Mouse (Mus musculus) lung, postnatal 0 days (tissue): Measurements from ENCODE around the gene F5. TPM values are rescaled to one million over a fixed set of nuclear protein-coding genes. Genes with fewer than 3 reads are reported as not detected.

ENCODE experiments used
- ATAC-seq: fragments of 200-750 bp; cut with Nextera tagmentation; 2 replicates; pipeline ENCODE4 v1.8.0; 2017; ENCODE audit warnings: moderate library complexity
- DNase-seq: peaks from one replicate; pipeline ENCODE4 v3.0.0-alpha.2; 2016; ENCODE audit warnings: low spot score
- H3K27ac ChIP-seq: fragments of 300-500 bp; sonication (generic); 2 replicates; pipeline ENCODE4 v1.5.1; 2014; ENCODE audit warnings: antibody characterized with exemption, mild to moderate bottlenecking, low read length, mixed read lengths
- H3K27me3 ChIP-seq: fragments of 300-500 bp; sonication (generic); replicated peaks from 2 replicates; pipeline ENCODE4 v1.6.1; 2014; ENCODE audit warnings: low read length, mixed read lengths; ENCODE audit not compliant: insufficient read depth
- H3K36me3 ChIP-seq: fragments of 300-500 bp; sonication (generic); 2 replicates; pipeline ENCODE4 v1.6.1; 2014; ENCODE audit warnings: low read length, mixed read lengths; ENCODE audit not compliant: insufficient read depth
- H3K4me1 ChIP-seq: fragments of 300-500 bp; sonication (generic); 2 replicates; pipeline ENCODE4 v1.6.1; 2014; ENCODE audit warnings: antibody characterized with exemption, low read depth, low read length, mixed read lengths; ENCODE audit not compliant: insufficient read depth
- H3K4me2 ChIP-seq: fragments of 300-500 bp; sonication (generic); replicated peaks from 2 replicates; pipeline ENCODE4 v1.6.1; 2014; ENCODE audit warnings: low read depth, mild to moderate bottlenecking, low read length, moderate library complexity, mixed read lengths
- H3K4me3 ChIP-seq: fragments of 300-500 bp; sonication (generic); 2 replicates; pipeline ENCODE4 v1.5.1; 2014; ENCODE audit warnings: low read depth, low read length
- H3K9ac ChIP-seq: fragments of 300-500 bp; sonication (generic); replicated peaks from 2 replicates; pipeline ENCODE4 v1.6.1; 2014; ENCODE audit warnings: low read depth, mild to moderate bottlenecking
- H3K9me3 ChIP-seq: fragments of 300-500 bp; sonication (generic); 2 replicates; pipeline ENCODE4 v1.6.1; 2016; ENCODE audit warnings: low read length, mixed read lengths
- CTCF ChIP-seq: IDR thresholded peaks from 2 replicates; pipeline ENCODE4 v1.5.1; 2016; ENCODE audit warnings: antibody characterized with exemption, mild to moderate bottlenecking
- EP300 ChIP-seq: IDR thresholded peaks from 2 replicates; pipeline ENCODE4 v1.6.1; 2016; ENCODE audit warnings: antibody characterized with exemption, mild to moderate bottlenecking, control low read depth
- WGBS: fragments of 180-500 bp; shearing (Covaris S2); extraction: QIAGEN DNeasy Blood & Tissue Kit; methylation state at CpG from one replicate; pipeline ENCODE4 v1.1.7; 2014; 5-methylcytosine and 5-hydroxymethylcytosine counted together
- polyA plus RNA-seq: library from polyadenylated mRNA; unstranded; fragments of >200 nt; fragmentation: Nextera tagmentation; extraction: Ambion mirVana; gene quantifications from 2 replicates; pipeline ENCODE4 v1.2.1, GENCODE M21; 2015

The F5 gene
- polyA plus RNA-seq, 1 experiment from 2014 or later: 0.33 TPM

GRCm38 (mm10) chr1:164149083-164149482 lies 2.6 kb upstream of the F5 start:
- TF ChIP-seq CTCF (no peak), EP300 (no peak)
- ATAC-seq (no peak), DNase-seq (no peak)
- Histone ChIP-seq H3K27ac (no peak overlapping the region), H3K4me3 (no peak overlapping the region), H3K9ac (no peak overlapping the region), H3K4me2 (no peak overlapping the region), H3K27me3 (no peaks in the 10 kb centered on the region), H3K36me3 (no peaks in the 10 kb centered on the region), H3K4me1 (no peaks in the 10 kb centered on the region), H3K9me3 (no peaks in the 10 kb centered on the region)
- 94% methylated on average over 7 of the region's 7 CpGs for WGBS

- no peak for ATAC-seq
- no peak overlapping the region for H3K4me2 ChIP-seq
- TF ChIP-seq EP300 (no peak; the same call in 1 of the 2 replicates), CTCF (no peak)
- H3K36me3 ChIP-seq: no peaks in the 10 kb centered on the region
- no peaks in the 10 kb centered on the region for H3K9me3 ChIP-seq
- no peak overlapping the region for H3K9ac ChIP-seq
- no peaks in the 10 kb centered on the region for H3K4me1 ChIP-seq
- H3K27ac ChIP-seq: no peak overlapping the region
- no peak overlapping the region for H3K4me3 ChIP-seq
- DNase-seq: peak; percentile 58
- no peaks in the 10 kb centered on the region for H3K27me3 ChIP-seq
- 69% methylated on average over 5 of the region's 5 CpGs for WGBS
Measured at GRCm38 (mm10) chr1:164152836-164153235, 1.2 kb downstream of the F5 start.

GRCm38 (mm10) chr1:164154983-164155382 lies 3.3 kb downstream of the F5 start:
- H3K27ac ChIP-seq: no peak overlapping the region
- ATAC-seq: no peak
- DNase-seq: no peak
- H3K4me3 ChIP-seq: no peak overlapping the region
- no peak overlapping the region for H3K4me2 ChIP-seq
- H3K9ac ChIP-seq: no peak overlapping the region
- WGBS: 51% methylated on average over 3 of the region's 3 CpGs
- H3K4me1 ChIP-seq: no peaks in the 10 kb centered on the region
- H3K36me3 ChIP-seq: no peaks in the 10 kb centered on the region
- TF ChIP-seq CTCF (no peak), EP300 (no peak)
- no peaks in the 10 kb centered on the region for H3K9me3 ChIP-seq
- H3K27me3 ChIP-seq: no peaks in the 10 kb centered on the region

GRCm38 (mm10) chr1:164158571-164158970 lies 6.9 kb downstream of the F5 start:
- Histone ChIP-seq H3K9ac (no peak overlapping the region), H3K36me3 (no peaks in the 10 kb centered on the region), H3K4me2 (no peak overlapping the region), H3K4me3 (no peak overlapping the region), H3K4me1 (no peaks in the 10 kb centered on the region), H3K9me3 (no peaks in the 10 kb centered on the region), H3K27ac (no peak overlapping the region), H3K27me3 (no peaks in the 10 kb centered on the region)
- WGBS: 58% methylated on average over 4 of the region's 4 CpGs
- ATAC-seq (no peak), DNase-seq (no peak)
- no peak for TF ChIP-seq CTCF
- no peak for TF ChIP-seq EP300

GRCm38 (mm10) chr1:164159781-164160180 lies 8.1 kb downstream of the F5 start:
- H3K27ac ChIP-seq: no peak overlapping the region
- H3K36me3 ChIP-seq: no peaks in the 10 kb centered on the region
- H3K4me2 ChIP-seq: no peak overlapping the region
- DNase-seq (no peak), ATAC-seq (no peak)
- H3K4me3 ChIP-seq: no peak overlapping the region
- no peaks in the 10 kb centered on the region for H3K4me1 ChIP-seq
- no peaks in the 10 kb centered on the region for H3K9me3 ChIP-seq
- TF ChIP-seq EP300 (no peak), CTCF (no peak)
- WGBS: 71% methylated on average over 2 of the region's 2 CpGs
- H3K9ac ChIP-seq: no peak overlapping the region
- H3K27me3 ChIP-seq: no peaks in the 10 kb centered on the region

DNA sequence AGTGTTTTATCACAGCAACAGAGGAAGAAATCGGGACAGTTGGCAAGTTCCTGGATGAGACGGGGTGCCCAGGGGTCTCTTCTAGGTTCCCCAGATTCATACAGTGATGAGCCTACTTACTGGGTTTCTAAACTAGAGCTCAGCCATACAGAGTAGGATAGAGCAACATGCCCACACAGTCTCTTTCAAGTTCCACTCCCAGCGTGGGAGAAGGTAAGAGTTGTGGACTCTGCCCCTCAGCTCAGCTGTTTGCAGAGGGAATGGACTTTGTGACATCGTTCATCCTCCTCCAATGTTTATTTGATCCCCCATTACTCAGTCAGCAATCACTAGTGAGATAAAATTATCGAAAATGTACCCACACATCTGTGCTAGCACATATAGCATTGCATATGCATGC lies 11.1 kb downstream of the F5 start:
- Histone ChIP-seq H3K4me1 (no peaks in the 10 kb centered on the region), H3K36me3 (no peaks in the 10 kb centered on the region), H3K27ac (no peak overlapping the region), H3K27me3 (no peaks in the 10 kb centered on the region), H3K4me3 (no peak overlapping the region), H3K4me2 (no peak overlapping the region), H3K9ac (no peak overlapping the region), H3K9me3 (no peaks in the 10 kb centered on the region)
- no peak for DNase-seq
- no peak for ATAC-seq
- WGBS: 58% methylated on average over 5 of the region's 5 CpGs
- no peak for TF ChIP-seq CTCF
- TF ChIP-seq EP300: no peak

DNA sequence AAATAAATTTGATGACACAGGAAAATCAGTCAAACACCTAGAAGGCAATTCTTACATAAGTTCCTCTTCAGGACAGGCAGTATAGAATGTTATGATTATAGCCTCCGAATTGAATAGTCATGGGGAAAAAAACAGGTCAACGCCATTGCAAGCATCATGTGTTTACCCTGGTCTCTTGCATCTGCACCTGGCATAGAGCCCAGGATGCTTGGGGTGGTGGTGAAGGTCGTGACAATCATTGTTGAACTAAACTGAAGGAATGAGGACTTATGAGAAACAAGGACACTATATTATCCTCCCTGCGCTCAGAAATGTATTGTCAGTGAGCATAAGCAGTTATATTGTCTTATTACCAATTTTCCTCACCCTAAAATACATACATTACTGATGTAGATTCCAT lies 17.2 kb downstream of the F5 start:
- no peak overlapping the region for H3K4me2 ChIP-seq
- H3K36me3 ChIP-seq: no peaks in the 10 kb centered on the region
- ATAC-seq (no peak), DNase-seq (no peak)
- no peak overlapping the region for H3K9ac ChIP-seq
- no peaks in the 10 kb centered on the region for H3K27me3 ChIP-seq
- no peaks in the 10 kb centered on the region for H3K4me1 ChIP-seq
- no peak overlapping the region for H3K27ac ChIP-seq
- no peaks in the 10 kb centered on the region for H3K9me3 ChIP-seq
- 54% methylated on average over 4 of the region's 4 CpGs for WGBS
- TF ChIP-seq EP300 (no peak), CTCF (no peak)
- no peak overlapping the region for H3K4me3 ChIP-seq
